Mouse (Mus musculus): ENCODE measurements at regions not wholly inside any gene's neighbourhood (a gene's known extent, or its start where the extent isn't known, plus 50 kb on each side); places are given as distances from the start of the nearest gene placed in this dataset.

- TF ChIP-seq GATA1 (IDR thresholded peaks at IDR 0.05; ENCODE audit: low read length) (no peak), TAL1 (IDR thresholded peaks at IDR 0.05; ENCODE audit: low read length) (no peak)
These were observed 315.5 kb upstream of the Kazn start for GRCm38 (mm10) chr4:142554716-142555115.
